In genomic region chr14:121566794-121567201, GRCm38 (mm10) we compare ENCODE assay signal across 10 mouse cellular contexts.
DNase-seq lines count a peak whose midpoint lies in the region; ATAC-seq and TF ChIP-seq lines count a peak whose summit lies in the region.
"Had no signal": no experiment of that assay in that cellular context is flagged by ENCODE, and none has a peak within 500 bp of the region (broad histone marks: within the 10 kb centered on the region; RNA-seq: fewer than 3 reads in every experiment).

No protein-coding gene starts in this region.

- WGBS in lung, postnatal 0 days, result 48% methylated on average over 9 of the region's 9 CpGs
- 62% methylated on average over 9 of the region's 9 CpGs for WGBS in lung, adult 2 months
- 45% methylated on average over 9 of the region's 9 CpGs for whole genome bisulfite sequencing in intestine, embryonic 16.5 days
- WGBS in midbrain, embryonic 12.5 days, result 11% methylated on average over 9 of the region's 9 CpGs

- H3K9ac ChIP-seq in lung, postnatal 0 days (replicated peaks; ENCODE audit: low read depth), result no peak overlapping the region
- H3K9ac ChIP-seq in intestine, embryonic 16.5 days (ENCODE audit: low read depth, low read length), result no peak overlapping the region
- H3K9ac ChIP-seq in midbrain, embryonic 12.5 days (replicated peaks), result no peak overlapping the region
- H3K9ac ChIP-seq: liver, embryonic 13.5 days; stomach, embryonic 15.5 days had no signal

- H3K4me1 ChIP-seq in lung, postnatal 0 days (ENCODE audit: insufficient read depth, low read depth, low read length), result no peaks in the 10 kb centered on the region
- no peaks in the 10 kb centered on the region; the same call in 1 of the 2 replicates for H3K4me1 ChIP-seq in lung, adult 2 months (ENCODE audit: control insufficient read depth, insufficient read depth, low read length)
- H3K4me1 ChIP-seq in intestine, embryonic 16.5 days (ENCODE audit: control insufficient read depth, insufficient read depth, low read length), result peaks cover 8% of the 10 kb centered on the region; the same call in 1 of the 2 replicates
- peaks cover 31% of the 10 kb centered on the region for H3K4me1 ChIP-seq in midbrain, embryonic 12.5 days
- H3K4me1 ChIP-seq: liver, embryonic 13.5 days; stomach, embryonic 15.5 days had no signal

- no peak overlapping the region for H3K4me3 ChIP-seq in lung, postnatal 0 days (ENCODE audit: low read depth, low read length)
- no peak overlapping the region for H3K4me3 ChIP-seq in lung, adult 2 months (replicated peaks; ENCODE audit: extremely low read depth, low read depth, low read length)
- no peak overlapping the region for H3K4me3 ChIP-seq in intestine, embryonic 16.5 days (ENCODE audit: low read length)
- no peak overlapping the region for H3K4me3 ChIP-seq in midbrain, embryonic 12.5 days
- H3K4me3 ChIP-seq: liver, embryonic 13.5 days; stomach, embryonic 15.5 days had no signal

- no peak for TF ChIP-seq POLR2A in lung, adult 2 months (IDR thresholded peaks at IDR 0.05; ENCODE audit: borderline replicate concordance, extremely low read depth, low read depth, low read length)

- ATAC-seq in lung, postnatal 0 days, result peak; percentile 83
- ATAC-seq in intestine, embryonic 16.5 days, result 0 out of 2 replicates have a peak, but pooled peaks have one; percentile 9
- ATAC-seq in midbrain, embryonic 12.5 days (ENCODE audit: low FRiP score, low read depth), result peak; percentile 65

- H3K36me3 ChIP-seq in lung, postnatal 0 days (ENCODE audit: insufficient read depth, low read length), result no peaks in the 10 kb centered on the region
- 0 out of 2 replicates have a peak, but pooled peaks cover 2% of the 10 kb centered on the region for H3K36me3 ChIP-seq in intestine, embryonic 16.5 days (ENCODE audit: control insufficient read depth, insufficient read depth, low read length)
- no peaks in the 10 kb centered on the region for H3K36me3 ChIP-seq in midbrain, embryonic 12.5 days
- H3K36me3 ChIP-seq: liver, embryonic 13.5 days had no signal

- DNase-seq in lung, postnatal 0 days (ENCODE audit: low spot score), result peak; percentile 67
- no peak for DNase-seq in lung, adult 2 months
- no peak for DNase-seq in ovary, adult 18-20 months (ENCODE audit: low spot score)
- no peak for DNase-seq in cerebellum, adult 9-10 months
- no peak for DNase-seq in adrenal gland, adult 2 months
- no peak for DNase-seq in thymus, postnatal 10 days (ENCODE audit: low spot score in 2 of 2)
- DNase-seq: liver, embryonic 13.5 days had no signal

- H3K27ac ChIP-seq in lung, postnatal 0 days (ENCODE audit: low read length), result no peak overlapping the region
- H3K27ac ChIP-seq in intestine, embryonic 16.5 days (ENCODE audit: low read length), result no peak overlapping the region
- peak overlapping the region; percentile 46 for H3K27ac ChIP-seq in midbrain, embryonic 12.5 days (replicated peaks)
- H3K27ac ChIP-seq: liver, embryonic 13.5 days; stomach, embryonic 15.5 days had no signal

- no peak overlapping the region for H3K4me2 ChIP-seq in lung, postnatal 0 days (replicated peaks; ENCODE audit: low read depth, low read length)
- H3K4me2 ChIP-seq in intestine, embryonic 16.5 days (ENCODE audit: low read depth, low read length), result no peak overlapping the region
- H3K4me2 ChIP-seq in midbrain, embryonic 12.5 days (replicated peaks), result peak overlapping the region; percentile 27
- H3K4me2 ChIP-seq: liver, embryonic 13.5 days; stomach, embryonic 15.5 days had no signal

- TF ChIP-seq EP300 in lung, postnatal 0 days (IDR thresholded peaks at IDR 0.05), result no peak

- TF ChIP-seq CTCF in lung, postnatal 0 days (IDR thresholded peaks at IDR 0.05), result no peak
- no peak for TF ChIP-seq CTCF in lung, adult 2 months (IDR thresholded peaks at IDR 0.05; ENCODE audit: insufficient read depth, low read length)

- no peaks in the 10 kb centered on the region for H3K27me3 ChIP-seq in lung, postnatal 0 days (replicated peaks; ENCODE audit: insufficient read depth, low read length)
- no peaks in the 10 kb centered on the region for H3K27me3 ChIP-seq in intestine, embryonic 16.5 days (replicated peaks; ENCODE audit: control insufficient read depth, insufficient read depth, low read length)
- H3K27me3 ChIP-seq in midbrain, embryonic 12.5 days, result 0 out of 2 replicates have a peak, but pooled peaks cover 9% of the 10 kb centered on the region
- H3K27me3 ChIP-seq: liver, embryonic 13.5 days; stomach, embryonic 15.5 days had no signal

- no peaks in the 10 kb centered on the region for H3K9me3 ChIP-seq in lung, postnatal 0 days (ENCODE audit: low read length)
- H3K9me3 ChIP-seq in intestine, embryonic 16.5 days (ENCODE audit: control insufficient read depth, low read length), result no peaks in the 10 kb centered on the region
- no peaks in the 10 kb centered on the region for H3K9me3 ChIP-seq in midbrain, embryonic 12.5 days
- H3K9me3 ChIP-seq: liver, embryonic 13.5 days; stomach, embryonic 15.5 days had no signal

Comparison
In these comparisons a context has a peak if more than half of its experiments do, and no peak if none do; other contexts are left out.
1. ATAC-seq: peak in every context shown above with its lines; median percentile 83 in lung, postnatal 0 days; 65 in midbrain, embryonic 12.5 days; 9 in intestine, embryonic 16.5 days.